Mouse (Mus musculus) hindbrain, embryonic 15.5 days (tissue): ENCODE measurements around the gene Prpf6. TPM values are rescaled to one million over a fixed set of nuclear protein-coding genes. Genes with fewer than 3 reads are reported as not detected.

ENCODE experiments used
- ATAC-seq: fragments of 200-750 bp; cut with Nextera tagmentation; 2 replicates; pipeline ENCODE4 v1.8.0; 2017; ENCODE audit warnings: low read depth, moderate number of reproducible peaks, moderate TSS enrichment; ENCODE audit not compliant: low FRiP score
- H3K27ac ChIP-seq: fragments of 300-500 bp; sonication (generic); replicated peaks from 2 replicates; pipeline ENCODE4 v1.5.1; 2015; ENCODE audit warnings: mild to moderate bottlenecking, inconsistent platforms
- H3K27me3 ChIP-seq: fragments of 300-500 bp; sonication (generic); 2 replicates; pipeline ENCODE4 v1.6.1; 2015; ENCODE audit warnings: control low read depth, inconsistent platforms
- H3K36me3 ChIP-seq: fragments of 300-500 bp; sonication (generic); 2 replicates; pipeline ENCODE4 v1.6.1; 2015; ENCODE audit warnings: control low read depth, inconsistent platforms
- H3K4me1 ChIP-seq: fragments of 300-500 bp; sonication (generic); replicated peaks from 2 replicates; pipeline ENCODE4 v1.6.1; 2015; ENCODE audit warnings: control low read depth, inconsistent platforms
- H3K4me2 ChIP-seq: fragments of 300-500 bp; sonication (generic); 2 replicates; pipeline ENCODE4 v1.6.1; 2015; ENCODE audit warnings: moderate library complexity, mild to moderate bottlenecking, inconsistent platforms
- H3K4me3 ChIP-seq: fragments of 300-500 bp; sonication (generic); 2 replicates; pipeline ENCODE4 v1.5.1; 2015; ENCODE audit warnings: mild to moderate bottlenecking, inconsistent platforms
- H3K9ac ChIP-seq: fragments of 300-500 bp; sonication (generic); 2 replicates; pipeline ENCODE4 v1.6.1; 2015; ENCODE audit warnings: inconsistent platforms
- H3K9me3 ChIP-seq: fragments of 300-500 bp; sonication (generic); 2 replicates; pipeline ENCODE4 v1.6.1; 2016; ENCODE audit warnings: control low read depth, inconsistent platforms
- WGBS: fragments of 180-500 bp; shearing (Covaris S2); methylation state at CpG from one replicate; pipeline ENCODE4 v1.1.7; 2015; 5-methylcytosine and 5-hydroxymethylcytosine counted together
- polyA plus RNA-seq: library from polyadenylated mRNA; unstranded; fragments of >200 nt; fragmentation: Nextera tagmentation; extraction: Ambion mirVana; gene quantifications from 2 replicates; pipeline ENCODE4 v1.2.1, GENCODE M21; 2015

Gene Prpf6
- polyA plus RNA-seq, 1 experiment from 2014 or later, result 60.3 TPM

GRCm38 (mm10) chr2:181581402-181582120, 10.1 kb upstream of the Prpf6 start:
- H3K27ac ChIP-seq, result peak overlapping the region; percentile 93
- H3K4me2 ChIP-seq, result peak overlapping the region; percentile 98
- peaks cover 58% of the 10 kb centered on the region for H3K4me1 ChIP-seq
- no peaks in the 10 kb centered on the region for H3K9me3 ChIP-seq
- no peaks in the 10 kb centered on the region for H3K27me3 ChIP-seq
- under 1% methylated on average over 49 of the region's 49 CpGs for WGBS
- peaks cover 31% of the 10 kb centered on the region for H3K36me3 ChIP-seq
- peak overlapping the region; percentile 62 for H3K4me3 ChIP-seq
- ATAC-seq, result peak; percentile 77
- H3K9ac ChIP-seq, result peak overlapping the region; percentile 89

- no peaks in the 10 kb centered on the region for H3K9me3 ChIP-seq
- peak overlapping the region; percentile 89; the same call in 1 of the 2 replicates for H3K9ac ChIP-seq
- peaks cover 50% of the 10 kb centered on the region for H3K4me1 ChIP-seq
- H3K27me3 ChIP-seq, result no peaks in the 10 kb centered on the region
- peaks cover 39% of the 10 kb centered on the region for H3K36me3 ChIP-seq
- H3K27ac ChIP-seq, result peak overlapping the region; percentile 93
- 85% methylated on average over 2 of the region's 2 CpGs for WGBS
- peak overlapping the region; percentile 62; the same call in 1 of the 2 replicates for H3K4me3 ChIP-seq
- ATAC-seq, result no peak
- peak overlapping the region; percentile 98 for H3K4me2 ChIP-seq
Observed at GRCm38 (mm10) chr2:181582358-181582757, 9.3 kb upstream of the Prpf6 start.

- no peak for ATAC-seq
- no peak overlapping the region for H3K27ac ChIP-seq
- no peaks in the 10 kb centered on the region for H3K27me3 ChIP-seq
- H3K9ac ChIP-seq, result no peak overlapping the region
- peaks cover 44% of the 10 kb centered on the region for H3K4me1 ChIP-seq
- H3K36me3 ChIP-seq, result peaks cover 43% of the 10 kb centered on the region
- 92% methylated on average over 1 of the region's 1 CpGs for WGBS
- H3K9me3 ChIP-seq, result no peaks in the 10 kb centered on the region
- no peak overlapping the region for H3K4me3 ChIP-seq
- H3K4me2 ChIP-seq, result no peak overlapping the region
Observed at GRCm38 (mm10) chr2:181582939-181583338, 8.7 kb upstream of the Prpf6 start.

- Histone ChIP-seq H3K36me3 (peaks cover 50% of the 10 kb centered on the region), H3K9me3 (no peaks in the 10 kb centered on the region), H3K27me3 (no peaks in the 10 kb centered on the region), H3K27ac (no peak overlapping the region), H3K4me3 (no peak overlapping the region), H3K4me2 (no peak overlapping the region), H3K4me1 (peaks cover 37% of the 10 kb centered on the region), H3K9ac (no peak overlapping the region)
- 89% methylated on average over 3 of the region's 3 CpGs for WGBS
- no peak for ATAC-seq
Observed at GRCm38 (mm10) chr2:181583460-181584257, 8.0 kb upstream of the Prpf6 start.

GRCm38 (mm10) chr2:181584411-181584942, 7.2 kb upstream of the Prpf6 start, which contains the start of gene Uckl1:
Gene Uckl1, minus strand, starts transcription at chr2:181584892.
- no peak for ATAC-seq
- Histone ChIP-seq H3K4me1 (peaks cover 29% of the 10 kb centered on the region), H3K4me2 (no peak within 1 kb of the TSS), H3K9me3 (no peaks in the 10 kb centered on the region), H3K27ac (no peak within 1 kb of the TSS), H3K9ac (no peak within 1 kb of the TSS), H3K36me3 (peaks cover 59% of the 10 kb centered on the region), H3K27me3 (no peaks in the 10 kb centered on the region), H3K4me3 (no peak within 1 kb of the TSS)
- 92% methylated on average over 4 of the region's 4 CpGs for WGBS

GRCm38 (mm10) chr2:181585506-181585905, 6.2 kb upstream of the Prpf6 start:
- 92% methylated on average over 5 of the region's 5 CpGs for WGBS
- no peak for ATAC-seq
- H3K9me3 ChIP-seq, result no peaks in the 10 kb centered on the region

GRCm38 (mm10) chr2:181586124-181586523, 5.5 kb upstream of the Prpf6 start:
- Histone ChIP-seq H3K4me2 (no peak overlapping the region), H3K9ac (no peak overlapping the region), H3K36me3 (peaks cover 71% of the 10 kb centered on the region), H3K27me3 (no peaks in the 10 kb centered on the region), H3K27ac (no peak overlapping the region), H3K4me1 (peaks cover 27% of the 10 kb centered on the region), H3K4me3 (no peak overlapping the region), H3K9me3 (no peaks in the 10 kb centered on the region)
- WGBS, result 97% methylated on average over 3 of the region's 3 CpGs
- ATAC-seq, result no peak

More at GRCm38 (mm10) chr2:181585506-181585905, 6.2 kb upstream of the Prpf6 start:
- peaks cover 69% of the 10 kb centered on the region for H3K36me3 ChIP-seq
- H3K27me3 ChIP-seq, result no peaks in the 10 kb centered on the region
- no peak overlapping the region for H3K4me3 ChIP-seq
- no peak overlapping the region for H3K9ac ChIP-seq
- no peak overlapping the region for H3K27ac ChIP-seq
- H3K4me1 ChIP-seq, result peaks cover 27% of the 10 kb centered on the region
- no peak overlapping the region for H3K4me2 ChIP-seq

- Histone ChIP-seq H3K36me3 (peaks cover 71% of the 10 kb centered on the region), H3K4me2 (no peak overlapping the region), H3K4me1 (peaks cover 21% of the 10 kb centered on the region), H3K9ac (no peak overlapping the region), H3K9me3 (no peaks in the 10 kb centered on the region), H3K27me3 (no peaks in the 10 kb centered on the region), H3K27ac (no peak overlapping the region), H3K4me3 (no peak overlapping the region)
- ATAC-seq, result no peak
- 84% methylated on average over 6 of the region's 6 CpGs for WGBS
Observed at GRCm38 (mm10) chr2:181587796-181588195, 3.9 kb upstream of the Prpf6 start.

GRCm38 (mm10) chr2:181588229-181588780, 3.4 kb upstream of the Prpf6 start:
- ATAC-seq, result no peak
- WGBS, result 89% methylated on average over 11 of the region's 11 CpGs
- H3K36me3 ChIP-seq, result peaks cover 71% of the 10 kb centered on the region
- H3K9ac ChIP-seq, result no peak overlapping the region
- no peak overlapping the region for H3K4me3 ChIP-seq
- H3K27me3 ChIP-seq, result no peaks in the 10 kb centered on the region
- peaks cover 26% of the 10 kb centered on the region for H3K4me1 ChIP-seq
- H3K4me2 ChIP-seq, result no peak overlapping the region
- H3K27ac ChIP-seq, result no peak overlapping the region
- no peaks in the 10 kb centered on the region for H3K9me3 ChIP-seq

GRCm38 (mm10) chr2:181589011-181589731, 2.5 kb upstream of the Prpf6 start:
- H3K27ac ChIP-seq, result no peak overlapping the region
- H3K36me3 ChIP-seq, result peaks cover 64% of the 10 kb centered on the region
- H3K4me3 ChIP-seq, result no peak overlapping the region
- no peak overlapping the region for H3K9ac ChIP-seq
- H3K9me3 ChIP-seq, result no peaks in the 10 kb centered on the region
- H3K4me1 ChIP-seq, result peaks cover 35% of the 10 kb centered on the region
- no peak for ATAC-seq
- WGBS, result 93% methylated on average over 10 of the region's 10 CpGs
- no peaks in the 10 kb centered on the region for H3K27me3 ChIP-seq
- H3K4me2 ChIP-seq, result no peak overlapping the region

GRCm38 (mm10) chr2:181589732-181590105, 1.9 kb upstream of the Prpf6 start:
- H3K36me3 ChIP-seq, result peaks cover 58% of the 10 kb centered on the region
- H3K27ac ChIP-seq, result no peak overlapping the region
- peaks cover 37% of the 10 kb centered on the region for H3K4me1 ChIP-seq
- H3K4me3 ChIP-seq, result no peak overlapping the region
- H3K9ac ChIP-seq, result no peak overlapping the region
- H3K4me2 ChIP-seq, result no peak overlapping the region
- WGBS, result 99% methylated on average over 9 of the region's 9 CpGs
- H3K9me3 ChIP-seq, result no peaks in the 10 kb centered on the region
- no peak for ATAC-seq
- H3K27me3 ChIP-seq, result no peaks in the 10 kb centered on the region
